Mouse (Mus musculus) left cerebral cortex, adult 11 months (tissue): ENCODE results near the gene Ubiad1.
A peak's percentile ranks its signal among the peaks of the same experiment; 100 is the strongest.

Experiments
- DNase-seq: peaks from one replicate; pipeline ENCODE4 v3.0.0; 2022; ENCODE audit warnings: low spot score

The Ubiad1 gene

DNA sequence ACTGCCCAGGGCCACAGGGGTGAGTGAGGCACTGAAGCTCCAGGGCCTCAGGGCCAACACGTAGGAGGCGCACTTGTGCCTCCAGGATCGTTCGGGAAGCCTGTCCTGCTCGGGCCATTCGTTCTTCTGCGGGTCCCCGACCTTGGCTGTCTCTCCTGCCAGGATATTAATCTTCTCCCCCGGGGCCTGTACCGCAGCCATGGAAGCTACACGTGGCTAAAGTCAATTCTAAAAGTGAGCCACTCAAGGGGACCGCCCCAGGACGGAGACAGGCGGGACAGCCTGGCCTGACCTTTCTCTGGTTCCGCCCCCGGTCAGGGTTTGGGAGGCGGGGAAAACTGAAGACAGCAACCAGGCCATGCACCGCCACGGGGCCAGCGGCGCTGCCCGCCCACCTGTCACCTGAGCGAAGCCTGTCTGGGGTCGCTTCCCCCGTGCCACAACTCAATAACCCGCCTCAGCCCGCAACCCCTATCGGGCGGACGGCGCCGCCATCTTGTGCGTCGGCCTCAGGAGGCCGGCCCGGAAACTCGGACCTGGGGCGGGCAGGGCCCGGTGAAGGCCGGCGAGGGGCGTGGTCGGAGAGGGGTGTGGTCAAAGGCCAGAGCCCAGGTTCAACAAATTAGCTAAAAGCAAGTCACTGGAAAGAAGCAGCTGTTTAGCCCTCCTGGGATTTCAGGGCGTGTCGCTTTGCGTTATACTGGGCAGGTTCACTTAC, at the start of gene Ubiad1:
Gene Ubiad1, minus strand, starts transcription at position 522 of the 718 bp plus-strand sequence.
- peak; percentile 65 for DNase-seq

- DNase-seq, result no peak
Observed at GRCm38 (mm10) chr4:148491448-148491847, 46.9 kb upstream of the Ubiad1 start.

DNA sequence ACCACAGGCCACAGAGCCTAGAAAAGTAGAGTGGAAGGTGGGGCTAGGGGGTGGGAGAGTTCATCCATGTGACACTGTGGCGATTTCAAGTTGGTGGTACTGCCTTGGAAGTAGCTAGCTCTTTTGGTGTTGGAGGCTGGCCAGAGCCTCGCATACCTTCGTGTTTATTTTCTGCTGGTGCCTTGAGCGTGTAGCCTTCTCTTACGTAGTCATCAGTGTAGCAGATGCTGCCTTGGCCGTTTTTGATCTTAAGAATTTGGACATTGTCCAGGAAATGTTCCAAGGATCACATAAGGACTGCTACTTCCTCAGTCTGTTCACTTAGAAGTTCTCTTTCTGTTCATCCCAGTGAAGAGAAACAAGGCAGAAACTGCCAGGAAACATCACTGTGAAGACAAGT, 45.9 kb upstream of the Ubiad1 start:
- DNase-seq, result no peak

GRCm38 (mm10) chr4:148487841-148488240, 43.3 kb upstream of the Ubiad1 start:
- DNase-seq, result no peak

GRCm38 (mm10) chr4:148484511-148484910, 39.9 kb upstream of the Ubiad1 start:
- DNase-seq, result no peak

DNA sequence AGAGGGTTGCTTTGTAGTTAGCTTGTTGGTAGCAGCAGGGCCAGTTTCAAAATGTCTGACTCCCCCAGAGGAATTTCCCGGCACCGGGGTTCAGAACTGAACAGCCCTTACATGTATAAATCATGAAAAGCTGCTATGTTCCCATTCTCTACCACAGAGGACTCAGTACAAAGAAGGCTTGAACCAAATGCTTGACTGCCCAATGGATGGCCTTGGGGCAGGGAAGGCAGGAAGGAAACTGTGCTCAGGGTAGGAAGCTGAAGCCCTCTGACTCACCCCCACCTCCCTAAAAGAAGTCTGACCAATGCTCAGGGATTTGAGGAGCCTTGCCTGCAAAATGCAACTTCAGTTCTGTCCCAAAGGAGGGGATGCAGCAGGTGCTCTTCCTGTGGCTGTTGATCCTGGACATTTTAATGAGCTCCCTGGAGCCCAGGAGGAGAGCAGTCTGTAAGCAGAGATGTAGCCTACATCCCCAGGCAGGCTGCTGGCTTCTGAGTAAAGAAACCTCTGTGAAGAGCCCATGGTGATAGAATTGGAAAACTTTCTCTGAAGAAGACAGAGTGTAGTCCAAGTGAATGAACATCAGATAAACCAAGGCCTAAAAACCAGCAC, 37.1 kb upstream of the Ubiad1 start:
- DNase-seq, result no peak

- no peak for DNase-seq
Observed at GRCm38 (mm10) chr4:148480245-148480644, 35.7 kb upstream of the Ubiad1 start.

GRCm38 (mm10) chr4:148473496-148473895, 28.9 kb upstream of the Ubiad1 start:
- DNase-seq, result no peak

DNA sequence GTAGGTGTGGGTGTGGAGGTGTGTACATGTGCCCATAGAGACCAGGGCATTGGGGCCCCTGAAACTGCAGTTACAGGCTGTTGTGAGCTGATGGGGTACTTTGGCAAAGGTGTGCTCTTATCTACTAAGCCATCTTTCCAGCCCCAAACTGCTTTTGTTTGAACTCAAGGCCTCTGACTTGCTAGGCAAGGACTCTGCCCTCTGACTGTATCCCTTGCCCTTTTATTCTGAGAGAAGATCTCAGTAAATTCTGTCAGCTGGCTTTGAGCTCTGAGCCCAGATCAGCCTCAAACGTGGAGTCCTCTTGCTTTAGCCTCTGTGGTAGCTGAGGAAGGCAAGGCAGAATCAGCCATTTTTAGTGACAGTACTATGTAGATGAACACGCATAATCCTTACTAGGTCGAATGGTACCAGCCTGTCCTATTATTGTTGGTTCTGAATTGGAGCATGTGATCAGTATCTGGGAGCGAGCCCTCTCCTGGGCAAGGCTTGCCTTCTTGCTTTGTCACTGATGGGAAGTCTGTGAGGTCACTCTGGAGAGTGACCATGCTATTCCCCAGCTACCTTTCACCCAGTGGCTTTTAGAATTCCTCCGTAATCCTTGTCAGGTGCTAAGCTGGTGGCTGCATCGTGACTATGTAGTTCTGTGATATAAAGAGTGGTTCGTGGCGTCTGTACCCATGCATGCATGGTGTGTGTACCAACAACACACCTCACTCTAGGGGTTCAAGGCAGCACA, 28.0 kb upstream of the Ubiad1 start:
- DNase-seq, result no peak

DNA sequence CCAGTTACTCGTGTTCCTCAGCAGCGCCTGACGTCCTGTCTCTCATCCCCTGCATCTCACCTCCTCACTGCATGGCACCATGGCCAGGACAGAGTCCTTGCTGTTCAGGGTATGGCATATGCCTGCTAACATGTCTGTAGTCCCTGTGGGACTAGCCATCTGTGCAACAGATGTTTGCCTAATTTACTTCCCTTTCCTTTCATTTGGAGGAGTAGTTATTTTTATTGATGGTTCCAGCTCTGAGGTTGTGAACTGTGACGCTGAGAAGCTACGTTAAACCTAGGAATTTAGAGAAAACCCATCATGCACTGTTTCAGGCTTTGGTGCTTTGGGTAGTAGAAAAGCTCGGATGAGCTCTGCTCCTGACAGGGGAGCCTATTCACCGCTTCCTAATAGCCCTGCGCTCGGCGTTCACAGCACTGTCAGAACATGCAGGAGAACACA, 26.8 kb upstream of the Ubiad1 start:
- DNase-seq, result no peak

DNA sequence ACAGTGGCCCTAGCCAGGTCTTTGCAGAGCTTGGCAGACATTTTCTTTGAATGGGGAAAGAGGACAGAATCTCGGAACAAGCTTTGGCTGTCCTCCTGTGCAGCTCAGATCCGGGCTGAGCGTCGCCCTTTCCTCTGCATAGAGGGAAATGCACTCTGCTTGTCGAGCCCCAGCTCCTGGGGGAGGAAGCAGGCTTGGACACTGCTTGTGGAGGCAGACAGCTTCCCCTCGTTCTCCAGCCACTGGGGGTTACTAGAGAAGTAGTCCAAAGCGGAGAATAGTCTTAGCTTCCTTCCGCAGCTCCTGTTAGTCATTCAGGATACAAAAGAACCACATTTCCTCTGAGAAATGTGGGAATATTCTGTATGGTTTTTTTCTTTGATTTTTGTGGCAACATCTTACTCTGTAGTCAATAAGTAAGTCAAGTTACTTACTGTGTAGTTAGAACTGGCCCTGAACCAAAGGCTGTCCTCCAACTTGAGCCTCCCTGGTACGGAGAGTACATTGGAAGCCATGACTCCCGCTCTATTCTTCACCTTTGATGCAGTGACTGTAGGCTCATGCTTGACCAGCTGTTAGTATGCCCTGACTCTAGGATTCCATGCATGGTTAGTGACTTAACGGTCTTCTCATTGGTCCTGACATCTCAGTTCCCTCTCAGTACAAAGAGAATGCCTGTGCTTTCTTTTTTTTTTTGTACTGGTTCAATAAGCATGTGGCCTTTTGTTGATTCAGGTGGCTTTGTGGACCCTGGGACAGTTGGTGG, 25.1 kb upstream of the Ubiad1 start:
- no peak for DNase-seq

- DNase-seq, result no peak
Observed at GRCm38 (mm10) chr4:148468396-148468795, 23.8 kb upstream of the Ubiad1 start.

GRCm38 (mm10) chr4:148466511-148467079, 22.0 kb upstream of the Ubiad1 start:
- no peak for DNase-seq

DNA sequence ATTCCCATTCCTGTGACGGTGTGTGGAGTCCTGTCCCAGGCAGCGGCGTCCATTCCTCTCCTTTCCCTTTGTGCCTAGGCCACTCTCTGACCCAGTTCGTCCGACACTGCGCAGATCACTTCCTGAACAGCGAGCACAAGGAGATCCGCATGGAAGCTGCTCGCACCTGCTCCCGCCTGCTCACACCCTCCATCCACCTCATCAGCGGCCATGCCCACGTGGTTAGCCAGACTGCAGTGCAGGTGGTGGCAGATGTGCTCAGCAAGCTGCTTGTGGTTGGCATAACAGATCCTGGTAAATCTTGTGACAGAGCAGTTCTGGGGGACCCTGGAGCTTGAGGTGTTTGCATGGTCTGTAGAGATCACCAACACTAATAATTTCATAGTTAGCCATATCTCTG, 20.3 kb upstream of the Ubiad1 start:
- no peak for DNase-seq

- no peak for DNase-seq
Observed at GRCm38 (mm10) chr4:148464301-148464700, 19.7 kb upstream of the Ubiad1 start.

DNA sequence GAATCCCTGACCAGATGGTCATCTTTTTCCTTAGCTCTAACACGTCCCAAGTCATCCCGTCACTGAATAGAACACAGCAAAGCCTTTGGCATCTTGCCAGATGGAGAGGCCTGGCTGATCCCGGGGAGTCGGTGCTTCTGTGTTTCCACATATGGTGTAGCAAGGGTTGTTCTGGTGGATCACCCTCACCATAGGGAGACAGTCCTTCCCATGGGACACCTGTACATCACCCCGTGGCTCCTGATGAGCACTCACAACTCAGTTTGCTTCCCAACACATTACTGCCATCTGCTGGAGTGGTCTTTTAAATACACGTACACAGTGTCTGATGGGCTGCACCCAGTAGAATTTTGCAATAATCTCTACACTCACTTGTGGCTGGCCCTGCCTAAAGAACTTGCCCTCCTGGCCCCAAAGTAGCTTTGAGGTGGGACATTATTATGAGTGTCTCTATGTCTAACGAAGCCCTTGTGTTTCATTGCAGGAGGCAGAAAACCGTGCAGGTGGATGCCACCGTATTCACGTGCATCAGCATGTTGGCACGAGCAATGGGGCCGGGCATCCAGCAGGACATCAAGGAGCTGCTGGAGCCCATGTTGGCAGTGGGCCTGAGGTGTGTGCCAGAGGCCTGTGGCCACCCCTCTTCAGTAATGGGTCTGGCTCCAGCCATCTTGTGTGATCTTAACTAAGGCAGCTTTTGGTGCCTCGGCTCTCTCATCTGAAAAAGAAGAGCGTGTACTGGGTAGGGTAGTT, 18.8 kb upstream of the Ubiad1 start:
- no peak for DNase-seq

DNA sequence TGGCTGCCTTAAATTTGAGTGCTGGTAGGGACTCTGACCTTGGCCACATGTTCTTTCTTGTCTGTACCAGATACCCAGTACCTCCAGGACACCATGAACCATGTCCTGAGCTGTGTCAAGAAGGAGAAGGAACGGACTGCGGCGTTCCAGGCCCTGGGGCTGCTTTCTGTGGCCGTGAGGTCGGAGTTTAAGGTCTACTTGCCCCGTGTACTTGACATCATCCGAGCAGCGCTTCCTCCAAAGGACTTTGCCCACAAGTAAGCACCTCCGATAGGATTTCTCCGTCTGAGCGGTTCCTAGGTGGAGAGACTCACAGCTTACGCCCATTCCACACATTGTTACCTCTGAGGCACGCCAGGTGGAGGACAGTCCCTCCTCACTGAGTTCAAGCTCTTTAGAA, 18.1 kb upstream of the Ubiad1 start:
- DNase-seq, result no peak

- no peak for DNase-seq
Observed at GRCm38 (mm10) chr4:148461772-148462171, 17.2 kb upstream of the Ubiad1 start.

DNA sequence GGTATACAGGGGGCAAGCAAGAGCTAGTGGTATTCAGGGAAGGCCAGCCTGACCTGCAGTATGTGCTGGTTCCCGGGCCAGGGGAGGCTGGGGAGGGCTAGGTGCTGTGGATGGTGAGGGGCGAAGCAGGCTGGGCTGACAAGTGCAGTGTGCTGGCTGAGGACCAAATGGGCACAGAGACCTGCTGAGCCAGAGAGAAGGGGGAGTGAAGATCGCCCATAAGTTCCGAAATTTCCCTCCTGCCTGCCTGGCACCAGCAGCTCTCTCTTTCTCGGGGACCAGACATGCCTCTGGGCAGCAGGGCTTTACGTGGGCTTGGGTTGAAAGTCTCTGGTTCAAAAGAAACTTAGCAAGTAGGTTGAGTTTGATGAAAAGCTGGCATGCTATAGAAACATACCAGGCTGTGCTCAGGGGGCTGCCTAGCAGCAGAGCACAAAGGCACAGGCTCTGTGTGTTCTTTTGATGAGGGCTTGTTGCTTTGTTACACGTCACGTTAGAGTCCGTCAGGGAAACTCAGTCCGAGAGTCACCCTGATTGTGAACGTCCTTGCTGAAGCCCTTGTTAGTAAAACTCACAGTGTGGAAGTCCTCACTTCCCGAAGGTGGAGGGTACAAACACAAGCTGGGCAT, 16.2 kb upstream of the Ubiad1 start:
- DNase-seq, result no peak

DNA sequence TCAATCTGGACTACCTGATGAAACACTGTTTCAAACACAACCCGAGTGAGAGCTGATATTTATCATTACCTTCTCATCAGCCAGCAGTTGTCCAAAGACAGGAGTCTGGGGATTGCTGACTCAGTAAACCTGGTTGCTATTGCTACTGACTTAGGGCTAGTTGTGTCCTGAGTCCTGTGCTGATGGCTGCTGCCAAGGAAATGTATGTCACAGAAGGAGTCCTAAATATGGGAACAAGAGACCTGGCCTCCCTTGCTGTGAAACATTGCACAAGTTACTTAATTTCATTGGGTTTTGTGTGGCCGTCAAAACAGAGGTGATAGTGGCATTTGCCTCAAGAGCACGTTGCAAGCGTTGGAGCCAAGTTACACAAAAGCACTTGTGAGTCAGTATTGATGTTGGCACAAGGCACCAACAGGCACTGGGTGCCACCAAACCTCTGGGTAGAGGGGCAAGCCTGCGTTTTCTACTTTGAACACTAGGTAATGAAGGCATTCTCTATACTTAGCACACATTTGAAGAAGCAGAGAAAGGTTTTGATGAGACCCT, 11.0 kb upstream of the Ubiad1 start:
- DNase-seq, result no peak

GRCm38 (mm10) chr4:148453707-148454106, 9.1 kb upstream of the Ubiad1 start:
- no peak for DNase-seq
